Mouse (Mus musculus) hindbrain, embryonic 11.5 days (tissue): Measurements from ENCODE around the gene Tnrc6c. TPM values are rescaled to one million over a fixed set of nuclear protein-coding genes. Genes with fewer than 3 reads are reported as not detected.
A peak's percentile ranks its signal among the peaks of the same experiment; 100 is the strongest.

ENCODE experiments used
- ATAC-seq: fragments of 200-750 bp; cut with Nextera tagmentation; 2 replicates; pipeline ENCODE4 v1.8.0; 2017; ENCODE audit warnings: mild to moderate bottlenecking, moderate TSS enrichment, moderate library complexity; ENCODE audit not compliant: low FRiP score
- DNase-seq: peaks from one replicate; pipeline ENCODE4 v3.0.0-alpha.2; 2015; ENCODE audit warnings: low spot score
- H3K27ac ChIP-seq: fragments of 300-500 bp; sonication (generic); 2 replicates; pipeline ENCODE4 v1.5.1; 2014; ENCODE audit warnings: mild to moderate bottlenecking, low read depth, low read length
- H3K27me3 ChIP-seq: fragments of 300-500 bp; sonication (generic); 2 replicates; pipeline ENCODE4 v1.6.1; 2014; ENCODE audit warnings: mild to moderate bottlenecking, low read length, moderate library complexity, mixed read lengths; ENCODE audit not compliant: control insufficient read depth, insufficient read depth
- H3K36me3 ChIP-seq: fragments of 300-500 bp; sonication (generic); 2 replicates; pipeline ENCODE4 v1.6.1; 2014; ENCODE audit warnings: mild to moderate bottlenecking, low read length, moderate library complexity, mixed read lengths; ENCODE audit not compliant: control insufficient read depth, insufficient read depth
- H3K4me1 ChIP-seq: fragments of 300-500 bp; sonication (generic); replicated peaks from 2 replicates; pipeline ENCODE4 v1.6.1; 2014; ENCODE audit warnings: low read length, mixed read lengths; ENCODE audit not compliant: control insufficient read depth, insufficient read depth
- H3K4me2 ChIP-seq: fragments of 300-500 bp; sonication (generic); replicated peaks from 2 replicates; pipeline ENCODE4 v1.6.1; 2014; ENCODE audit warnings: mild to moderate bottlenecking, low read depth, low read length
- H3K4me3 ChIP-seq: fragments of 300-500 bp; sonication (generic); 2 replicates; pipeline ENCODE4 v1.5.1; 2014; ENCODE audit warnings: low read depth, low read length
- H3K9ac ChIP-seq: fragments of 300-500 bp; sonication (generic); 2 replicates; pipeline ENCODE4 v1.6.1; 2014; ENCODE audit warnings: low read depth, low read length
- H3K9me3 ChIP-seq: fragments of 300-500 bp; sonication (generic); 2 replicates; pipeline ENCODE4 v1.6.1; 2016; ENCODE audit warnings: low read length; ENCODE audit not compliant: control insufficient read depth
- WGBS: fragments of 180-500 bp; shearing (Covaris S2); extraction: QIAGEN DNeasy Blood & Tissue Kit; methylation state at CpG from one replicate; pipeline ENCODE4 v1.1.7; 2014; 5-methylcytosine and 5-hydroxymethylcytosine counted together
- polyA plus RNA-seq: library from polyadenylated mRNA; unstranded; fragments of >200 nt; fragmentation: Nextera tagmentation; extraction: Ambion mirVana; gene quantifications from 2 replicates; pipeline ENCODE4 v1.2.1, GENCODE M21; 2014

Gene Tnrc6c
- polyA plus RNA-seq, 1 experiment from 2014 or later = 20.6 TPM

GRCm38 (mm10) chr11:117803166-117803688, 149.1 kb downstream of the Tnrc6c start:
- ATAC-seq (no peak), DNase-seq (no peak)
- Histone ChIP-seq H3K4me1 (no peaks in the 10 kb centered on the region), H3K27ac (no peak overlapping the region), H3K9me3 (no peaks in the 10 kb centered on the region), H3K36me3 (no peaks in the 10 kb centered on the region), H3K27me3 (no peaks in the 10 kb centered on the region), H3K4me2 (no peak overlapping the region), H3K4me3 (no peak overlapping the region), H3K9ac (no peak overlapping the region)
- 91% methylated on average over 3 of the region's 3 CpGs for WGBS

DNA sequence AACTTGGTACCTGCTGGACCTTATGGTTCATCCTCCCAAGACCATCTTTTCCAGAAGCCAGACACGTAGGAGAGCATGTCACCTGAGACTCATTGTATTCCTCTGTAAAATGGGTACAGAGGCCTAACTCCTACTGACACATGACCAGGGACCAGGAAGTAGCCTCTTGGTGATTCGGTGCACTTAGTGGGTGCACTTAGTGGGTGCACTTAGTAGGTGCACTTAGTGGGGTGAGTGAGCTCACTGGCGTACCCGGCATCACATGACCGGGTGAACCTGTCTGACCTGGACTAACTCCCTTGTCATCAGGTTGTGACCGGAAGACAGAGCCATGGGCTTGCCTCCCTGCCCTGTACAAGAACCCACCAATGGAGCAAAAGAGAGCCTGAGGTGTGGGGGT, 152.7 kb downstream of the Tnrc6c start:
- DNase-seq (no peak), ATAC-seq (no peak)
- Histone ChIP-seq H3K9me3 (no peaks in the 10 kb centered on the region), H3K9ac (no peak overlapping the region), H3K4me1 (peaks cover 5% of the 10 kb centered on the region; the same call in 1 of the 2 replicates), H3K27me3 (peaks cover 5% of the 10 kb centered on the region; the same call in 1 of the 2 replicates), H3K27ac (no peak overlapping the region), H3K36me3 (no peaks in the 10 kb centered on the region), H3K4me2 (no peak overlapping the region), H3K4me3 (no peak overlapping the region)
- 94% methylated on average over 6 of the region's 6 CpGs for WGBS

DNA sequence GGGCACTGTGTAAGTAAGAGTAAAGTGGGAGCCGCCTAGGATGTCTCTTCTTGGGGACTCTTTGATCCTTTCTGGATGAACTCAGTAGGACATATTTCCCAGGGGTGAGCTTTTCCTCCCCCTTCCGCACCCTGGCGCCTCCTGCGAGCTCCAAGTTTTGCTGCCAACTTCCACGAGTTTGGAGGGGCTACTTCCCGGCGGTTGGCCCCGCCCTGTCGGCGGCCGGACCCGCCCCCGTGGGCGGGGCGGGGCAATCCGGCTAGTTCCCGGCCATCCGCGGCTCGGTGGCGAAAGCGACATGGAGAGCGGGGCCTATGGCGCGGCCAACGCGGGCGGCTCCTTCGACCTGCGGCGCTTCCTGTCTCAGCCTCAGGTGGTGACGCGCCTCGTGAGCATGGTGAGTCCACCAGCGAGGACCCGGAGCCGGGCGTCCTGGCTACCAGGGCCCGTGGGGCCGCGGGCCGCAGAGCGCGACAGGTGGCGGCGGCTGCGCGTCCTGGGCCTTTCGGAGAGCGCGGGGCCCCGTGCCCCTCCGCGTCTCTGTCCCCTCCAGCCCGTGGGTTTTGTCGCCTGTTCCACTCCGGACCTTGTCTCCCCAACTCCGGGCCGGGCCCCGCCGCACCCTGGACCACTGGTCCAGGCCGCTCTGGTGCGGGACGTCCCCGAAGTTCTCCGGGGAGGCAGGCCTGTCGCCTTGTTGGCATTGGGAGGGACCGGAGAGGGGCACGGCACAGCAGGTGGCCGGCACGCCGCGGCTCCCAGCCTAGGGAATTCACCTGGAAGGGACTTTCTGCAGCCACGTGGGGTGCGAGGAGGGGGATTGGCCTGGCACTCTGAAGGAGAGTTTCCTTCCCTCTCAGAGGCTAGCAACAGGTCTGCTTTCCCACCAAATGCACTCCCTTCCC, 155.6 kb downstream of the Tnrc6c start, which contains the start of the genes Gm20708 and Syngr2:
Gene Gm20708 (plus strand): TSS at position 262 of the 905 bp plus-strand sequence.
Gene Syngr2 (plus strand): TSS at position 262 of the 905 bp plus-strand sequence.
- Histone ChIP-seq H3K4me1 (peaks cover 5% of the 10 kb centered on the region; the same call in 1 of the 2 replicates), H3K27me3 (peaks cover 5% of the 10 kb centered on the region; the same call in 1 of the 2 replicates), H3K4me3 (peak within 1 kb of the TSS; percentile 62), H3K9ac (peak within 1 kb of the TSS; percentile 64), H3K9me3 (no peaks in the 10 kb centered on the region), H3K27ac (peak within 1 kb of the TSS; percentile 30; the same call in 1 of the 2 replicates), H3K36me3 (no peaks in the 10 kb centered on the region; the same call in 1 of the 2 replicates), H3K4me2 (peak within 1 kb of the TSS; percentile 100)
- WGBS = under 1% methylated on average over 73 of the region's 75 CpGs
- ATAC-seq (peak; percentile 69), DNase-seq (peak; percentile 90)

DNA sequence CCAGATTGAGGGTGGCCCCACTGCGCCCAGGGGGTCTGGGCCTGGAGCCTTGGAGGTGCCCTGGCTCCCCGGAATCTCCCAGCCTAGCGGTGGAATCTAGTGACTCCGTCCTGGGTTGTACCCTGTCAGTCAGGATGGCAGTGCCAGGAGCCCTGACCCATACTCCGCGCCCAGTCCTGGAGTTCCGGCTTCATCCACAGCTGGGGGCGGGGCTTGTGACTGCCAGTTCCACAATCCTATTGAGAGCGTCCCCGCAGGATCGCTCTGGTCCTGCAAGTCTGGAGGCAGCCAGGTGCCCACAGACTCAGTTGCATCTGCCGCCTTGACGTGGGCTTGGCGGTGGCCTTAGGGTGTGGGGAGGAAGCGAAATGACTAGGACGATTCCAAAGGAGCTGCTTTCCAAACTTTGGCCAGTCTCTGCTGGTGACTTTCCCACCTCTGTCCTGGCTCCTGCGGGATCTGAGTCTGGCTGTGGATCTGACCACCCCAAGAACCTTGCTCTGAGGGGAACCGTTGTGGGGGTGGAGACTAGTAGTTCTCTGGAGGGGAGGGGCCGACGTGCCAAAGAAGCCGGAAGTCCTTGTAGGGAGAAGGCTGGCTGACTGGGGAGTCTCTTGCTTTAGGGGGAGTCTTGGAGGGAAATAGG, 156.4 kb downstream of the Tnrc6c start:
- WGBS = under 1% methylated on average over 21 of the region's 21 CpGs

More for the DNA sequence above, 156.4 kb downstream of the Tnrc6c start:
- peaks cover 5% of the 10 kb centered on the region; the same call in 1 of the 2 replicates for H3K4me1 ChIP-seq
- H3K9ac ChIP-seq = peak overlapping the region; percentile 64
- peak overlapping the region; percentile 100 for H3K4me2 ChIP-seq
- no peak overlapping the region for H3K27ac ChIP-seq
- no peaks in the 10 kb centered on the region for H3K9me3 ChIP-seq
- H3K4me3 ChIP-seq = peak overlapping the region; percentile 62
- ATAC-seq (peak; percentile 67; the same call in 1 of the 2 replicates), DNase-seq (peak; percentile 86)
- peaks cover 5% of the 10 kb centered on the region; the same call in 1 of the 2 replicates for H3K27me3 ChIP-seq
- H3K36me3 ChIP-seq = no peaks in the 10 kb centered on the region; the same call in 1 of the 2 replicates

Other genes starting within 250 kb of the Tnrc6c start
- gene Gm11733, start 169.9 kb upstream of the Tnrc6c start, polyA plus RNA-seq = not detected in 2 replicates
- 0.86 and 0.93 TPM in 2 replicates for gene Tmc8, start 127.8 kb downstream of the Tnrc6c start, polyA plus RNA-seq
- gene Tmc6, start 127.9 kb downstream of the Tnrc6c start, polyA plus RNA-seq = 8.1 and 9.5 TPM in 2 replicates
- gene 6030468B19Rik, start 143.4 kb downstream of the Tnrc6c start, polyA plus RNA-seq = 1.5 TPM in 1 of 2 replicates, not detected in the other
- 0.83 and 1.2 TPM in 2 replicates for gene Gm20708, start 155.4 kb downstream of the Tnrc6c start, polyA plus RNA-seq
- gene Syngr2, start 155.4 kb downstream of the Tnrc6c start, polyA plus RNA-seq = 28.0 and 33.7 TPM in 2 replicates
- 3.4 and 3.5 TPM in 2 replicates for gene Afmid, start 171.6 kb downstream of the Tnrc6c start, polyA plus RNA-seq
- gene Tk1, start 171.8 kb downstream of the Tnrc6c start, polyA plus RNA-seq = 73.3 and 84.3 TPM in 2 replicates
- gene Birc5, start 195.0 kb downstream of the Tnrc6c start, polyA plus RNA-seq = 296 and 301 TPM in 2 replicates
- not detected in 2 replicates for gene Tmem235, start 206.5 kb downstream of the Tnrc6c start, polyA plus RNA-seq
- gene Tha1, start 219.2 kb downstream of the Tnrc6c start, polyA plus RNA-seq = 1.4 and 1.7 TPM in 2 replicates